Mouse (Mus musculus): ENCODE measurements around the gene Aurkb.
A peak's percentile ranks its signal among the peaks of the same experiment; 100 is the strongest.

- TF ChIP-seq BHLHE40 (IDR thresholded peaks at IDR 0.05; ENCODE audit: borderline replicate concordance, low read depth, low read length) (peak; percentile 88), CTCF (IDR thresholded peaks at IDR 0.05 in 2 of 3, conservative IDR thresholded peaks at IDR 0.05 in 1 of 3; ENCODE audit: control insufficient read depth in 1 of 3, insufficient read depth in 1 of 3, low read depth in 2 of 3, low read length in 3 of 3, poor library complexity in 1 of 3, severe bottlenecking in 1 of 3) (no peak), POLR2A (IDR thresholded peaks at IDR 0.05; ENCODE audit: control insufficient read depth in 1 of 2, insufficient read depth in 1 of 2, low read depth in 1 of 2, low read length in 2 of 2, poor library complexity in 1 of 2) (peak in 1 of 2 experiments; percentile 54; a peak in 1 of 4 replicates), MAFK (IDR thresholded peaks at IDR 0.05; ENCODE audit: borderline replicate concordance, low read depth, low read length) (peak; percentile 22; the same call in 1 of the 2 replicates), UBTF (IDR thresholded peaks at IDR 0.05; ENCODE audit: borderline replicate concordance, insufficient read depth, low read depth, low read length) (no peak), RCOR1 (IDR thresholded peaks at IDR 0.05; ENCODE audit: low read depth, low read length) (peak; percentile 55; the same call in 1 of the 2 replicates)
Measured at GRCm38 (mm10) chr11:69096987-69097900, 51.8 kb downstream of the Aurkb start.

Measured in MEL (cell line).